Mouse (Mus musculus) urinary bladder, postnatal 25 days (tissue): Measurements from ENCODE around the gene Slc16a6.

ENCODE experiments used
- DNase-seq: peaks from one replicate; pipeline ENCODE4 v3.0.0; 2022; ENCODE audit warnings: low spot score

The Slc16a6 gene

DNA sequence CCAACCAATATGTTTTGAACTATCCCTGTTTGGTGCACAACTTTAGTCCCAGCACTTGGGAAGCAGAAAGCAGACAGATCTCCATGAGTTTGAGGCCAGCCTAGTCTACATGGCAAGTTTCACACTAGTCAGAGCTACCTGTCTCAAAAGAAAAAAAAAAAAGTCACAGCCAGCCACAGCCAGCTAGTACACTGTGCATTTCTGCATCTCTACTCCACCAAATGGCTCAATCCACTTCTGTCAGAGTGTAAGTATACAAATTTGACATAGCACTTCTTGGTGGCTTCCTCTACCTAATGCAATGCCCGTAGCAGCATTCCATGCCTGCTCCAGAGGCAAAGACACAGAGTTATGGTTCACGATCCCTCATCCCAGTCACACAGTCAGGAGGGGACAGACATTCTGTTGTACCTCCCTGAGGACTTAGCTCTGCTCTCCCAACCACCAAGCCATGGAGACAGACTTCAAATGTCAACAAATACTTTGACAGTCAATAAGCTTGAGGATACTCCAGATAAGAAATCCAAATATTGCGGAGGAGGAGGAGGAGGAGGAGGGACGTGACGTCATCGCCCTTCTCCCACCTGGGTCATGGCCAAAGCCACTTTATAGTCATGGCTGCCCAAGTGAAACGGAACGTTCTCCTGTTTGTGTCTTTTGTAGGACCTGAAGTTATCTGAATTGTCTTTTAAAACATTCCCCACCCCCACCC is 56.5 kb downstream of the Slc16a6 start:
- DNase-seq, result no peak

DNA sequence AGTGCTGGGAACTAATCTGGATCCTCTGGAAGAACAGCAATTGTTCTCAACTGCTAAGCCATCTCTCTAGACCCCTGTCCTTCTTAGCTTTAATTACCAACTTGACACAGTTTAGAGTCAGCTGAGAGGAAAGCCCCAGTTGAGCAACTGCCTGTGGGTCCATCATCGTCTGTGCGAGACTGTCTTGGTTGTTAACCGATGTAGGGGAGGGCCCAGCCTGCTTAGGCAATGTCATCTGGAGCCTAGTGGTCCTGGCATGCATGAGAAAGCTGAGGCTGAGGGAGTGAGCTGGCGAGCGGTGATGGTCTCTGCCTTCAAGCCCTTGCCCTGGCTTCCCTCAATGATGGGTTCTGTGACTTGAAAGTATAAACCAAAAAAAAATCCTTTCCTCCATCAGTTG is 58.6 kb downstream of the Slc16a6 start:
- no peak for DNase-seq

DNA sequence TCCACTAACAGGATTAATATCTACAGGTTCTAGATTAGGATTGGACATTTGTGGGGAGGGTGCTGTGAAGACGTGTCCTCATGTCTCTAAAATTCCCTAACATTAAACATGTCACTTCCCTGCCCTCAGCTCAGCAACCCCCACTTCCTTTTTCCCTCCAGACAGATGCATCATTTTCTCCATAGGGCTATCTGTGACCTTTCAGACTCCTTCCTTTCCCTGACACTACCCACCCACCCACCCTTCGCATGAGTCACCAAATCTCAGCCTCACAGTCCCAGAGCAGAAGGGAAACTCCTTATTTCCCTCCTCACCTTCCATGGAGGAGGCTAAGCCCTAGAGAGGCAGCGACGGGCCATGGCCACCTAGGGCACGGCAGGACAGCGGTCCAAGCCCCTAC is 59.8 kb downstream of the Slc16a6 start, which contains the start of gene 9930022D16Rik:
9930022D16Rik (plus strand) TSS at position 301 of the 400 bp plus-strand sequence.
- DNase-seq, result no peak

DNA sequence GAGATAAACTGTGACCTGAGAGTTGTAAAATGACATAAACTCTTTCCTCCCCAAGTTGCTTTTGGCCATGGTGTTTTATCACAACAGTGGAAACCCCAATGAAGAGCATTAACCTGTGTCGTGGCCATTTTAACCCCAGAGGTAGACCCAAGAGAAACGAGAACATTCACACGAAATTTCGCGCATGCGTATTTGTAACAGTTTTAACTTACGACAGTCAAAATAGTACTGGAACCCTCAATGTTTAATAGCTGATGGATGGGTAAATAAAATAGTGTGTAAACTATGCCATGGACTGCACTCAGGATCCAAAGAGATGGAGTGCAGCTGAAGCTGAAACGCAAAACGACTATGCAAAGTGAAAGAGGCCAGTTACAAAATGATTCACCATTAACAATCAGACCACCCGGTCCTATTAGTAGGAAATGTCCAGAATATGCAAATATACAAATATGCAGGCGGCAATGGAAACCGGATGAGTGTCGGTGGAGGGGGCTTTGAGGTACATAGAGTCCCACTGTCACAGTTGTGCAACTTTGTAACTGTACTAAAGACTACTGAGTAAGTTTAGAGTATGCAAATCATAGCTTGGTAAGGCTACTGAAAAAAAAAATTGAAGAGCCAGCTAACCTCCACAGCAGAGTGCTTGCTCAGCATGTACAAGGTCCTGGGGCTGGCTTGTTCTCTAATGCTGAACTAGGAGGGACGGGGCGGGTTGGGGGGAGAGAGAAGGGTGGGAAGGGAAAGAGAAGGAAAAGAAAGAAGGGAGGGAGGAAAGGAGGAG is 63.0 kb downstream of the Slc16a6 start:
- no peak for DNase-seq

DNA sequence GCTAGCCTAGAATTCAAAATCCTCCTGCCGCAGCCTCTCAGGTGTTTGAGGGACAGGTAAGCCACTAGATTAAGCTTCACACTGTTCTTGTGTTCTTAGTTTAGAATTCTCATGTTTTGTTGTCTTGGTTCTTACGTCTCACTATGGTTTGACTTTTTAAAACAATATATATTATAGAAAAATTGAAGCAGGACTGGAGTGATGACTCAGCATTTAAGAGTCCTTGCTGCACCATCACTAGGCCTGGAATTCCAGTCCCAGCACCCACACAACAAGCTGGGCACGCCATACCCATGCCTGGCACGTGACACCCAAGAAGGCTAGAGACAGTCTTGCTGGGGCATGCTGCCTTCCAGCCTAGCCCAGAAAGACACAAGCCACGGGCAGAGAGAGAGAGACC is 67.0 kb downstream of the Slc16a6 start:
- DNase-seq, result no peak
